Mouse (Mus musculus): Measurements from ENCODE around the gene Mydgf. TPM values are rescaled to one million over a fixed set of nuclear protein-coding genes. Genes with fewer than 3 reads are reported as not detected.

Mydgf gene
- polyA plus RNA-seq, 2 experiments = 37.3 to 50.3 TPM

GRCm38 (mm10) chr17:56162231-56162774 lies 21.4 kb downstream of the Mydgf start, which contains the start of gene Tnfaip8l1:
Gene Tnfaip8l1 (plus strand): TSS chr17:56162477.
- DNase-seq (ENCODE audit: low read depth in 3 of 3, low spot score in 3 of 3) (peak; percentile 83 to 86 (median 85)), ATAC-seq (ENCODE audit: insufficient read depth) (peak; percentile 98)
- peak within 1 kb of the TSS; percentile 71 for H3K4me2 ChIP-seq (ENCODE audit: low read depth)
- no peak within 1 kb of the TSS for H3K27ac ChIP-seq
- TF ChIP-seq CTCF (IDR thresholded peaks at IDR 0.05; ENCODE audit: low read depth) (peak; percentile 17; the same call in 1 of the 2 replicates), EP300 (IDR thresholded peaks at IDR 0.05; ENCODE audit: low read depth) (no peak)
- H3K4me3 ChIP-seq (ENCODE audit: insufficient read depth in 1 of 2, low read depth in 2 of 2, low read length in 2 of 2) = peak within 1 kb of the TSS; percentile 38 to 59
- no peaks in the 10 kb centered on the region for H3K9me3 ChIP-seq (ENCODE audit: control insufficient read depth, low read length)
- WGBS (ENCODE audit: insufficient replicate concordance) = 2% methylated on average over 30 of the region's 30 CpGs
- H3K4me1 ChIP-seq (replicated peaks; ENCODE audit: control insufficient read depth in 2 of 2, insufficient read depth in 2 of 2, low read length in 1 of 2) = peaks cover 0 to 9% of the 10 kb centered on the region in 2 experiments; a peak in 2 of 4 replicates
- H3K36me3 ChIP-seq (replicated peaks; ENCODE audit: control insufficient read depth, insufficient read depth, low read depth) = no peaks in the 10 kb centered on the region
- peak within 1 kb of the TSS; percentile 14; the same call in 1 of the 2 replicates for H3K9ac ChIP-seq (replicated peaks)
- no peaks in the 10 kb centered on the region for H3K27me3 ChIP-seq (ENCODE audit: control insufficient read depth, insufficient read depth, low read length)

- no peak overlapping the region for H3K4me3 ChIP-seq (ENCODE audit: insufficient read depth in 1 of 2, low read depth in 2 of 2, low read length in 2 of 2)
- DNase-seq (ENCODE audit: low read depth in 3 of 3, low spot score in 3 of 3) = peak in 2 of 3 experiments; percentile 30 to 33
- no peaks in the 10 kb centered on the region for H3K27me3 ChIP-seq (ENCODE audit: control insufficient read depth, insufficient read depth, low read length)
- ATAC-seq (ENCODE audit: insufficient read depth) = no peak
- WGBS (ENCODE audit: insufficient replicate concordance) = 2% methylated on average over 9 of the region's 9 CpGs
- H3K36me3 ChIP-seq (replicated peaks; ENCODE audit: control insufficient read depth, insufficient read depth, low read depth) = no peaks in the 10 kb centered on the region
- H3K4me1 ChIP-seq (replicated peaks; ENCODE audit: control insufficient read depth in 2 of 2, insufficient read depth in 2 of 2, low read length in 1 of 2) = peaks cover 0 to 9% of the 10 kb centered on the region in 2 experiments; a peak in 2 of 4 replicates
- no peak for TF ChIP-seq EP300 (IDR thresholded peaks at IDR 0.05; ENCODE audit: low read depth)
- TF ChIP-seq CTCF (IDR thresholded peaks at IDR 0.05; ENCODE audit: low read depth) = peak; percentile 92
- H3K9me3 ChIP-seq (ENCODE audit: control insufficient read depth, low read length) = no peaks in the 10 kb centered on the region
- no peak overlapping the region for H3K4me2 ChIP-seq (ENCODE audit: low read depth)
- H3K9ac ChIP-seq (replicated peaks) = no peak overlapping the region
- H3K27ac ChIP-seq = no peak overlapping the region
Observed at GRCm38 (mm10) chr17:56159729-56160128, 24.0 kb downstream of the Mydgf start.

DNA sequence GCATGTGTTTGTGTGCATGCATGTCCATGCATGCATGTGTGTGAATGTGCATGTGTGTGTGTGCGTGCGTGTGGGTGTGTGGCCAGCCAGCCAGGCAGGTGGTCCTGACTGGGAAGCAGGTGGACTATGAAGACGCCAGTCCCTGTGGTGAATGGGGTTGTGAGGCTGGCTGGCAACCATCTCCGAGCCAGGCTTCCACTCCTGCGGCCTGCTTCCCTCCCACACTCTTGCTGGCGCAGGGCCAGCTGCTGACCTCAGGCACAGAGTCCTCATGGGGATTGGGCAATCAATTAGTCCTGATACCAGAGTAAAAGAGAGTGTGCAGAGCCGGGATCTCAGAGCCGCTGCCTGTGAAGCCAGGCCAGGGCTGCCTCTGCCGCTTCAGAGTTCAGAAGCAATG lies 30.1 kb downstream of the Mydgf start:
- ATAC-seq (ENCODE audit: insufficient read depth) (peak; percentile 52; the same call in 1 of the 2 replicates), DNase-seq (ENCODE audit: low read depth in 3 of 3, low spot score in 3 of 3) (peak in 2 of 3 experiments; percentile 31 to 36)
- Histone ChIP-seq H3K4me1 (replicated peaks; ENCODE audit: control insufficient read depth in 2 of 2, insufficient read depth in 2 of 2, low read length in 1 of 2) (peaks cover 0 to 2% of the 10 kb centered on the region in 2 experiments; a peak in 1 of 4 replicates), H3K4me3 (ENCODE audit: insufficient read depth in 1 of 2, low read depth in 2 of 2, low read length in 2 of 2) (no peak overlapping the region), H3K4me2 (ENCODE audit: low read depth) (no peak overlapping the region), H3K36me3 (replicated peaks; ENCODE audit: control insufficient read depth, insufficient read depth, low read depth) (no peaks in the 10 kb centered on the region), H3K27ac (no peak overlapping the region), H3K9me3 (ENCODE audit: control insufficient read depth, low read length) (no peaks in the 10 kb centered on the region), H3K27me3 (ENCODE audit: control insufficient read depth, insufficient read depth, low read length) (peaks cover 11% of the 10 kb centered on the region), H3K9ac (replicated peaks) (no peak overlapping the region)
- TF ChIP-seq CTCF (IDR thresholded peaks at IDR 0.05; ENCODE audit: low read depth) (no peak), EP300 (IDR thresholded peaks at IDR 0.05; ENCODE audit: low read depth) (no peak)
- 47% methylated on average over 9 of the region's 9 CpGs for WGBS (ENCODE audit: insufficient replicate concordance)

GRCm38 (mm10) chr17:56149897-56150296 lies 33.8 kb downstream of the Mydgf start:
- Histone ChIP-seq H3K27me3 (ENCODE audit: control insufficient read depth, insufficient read depth, low read length) (peaks cover 22% of the 10 kb centered on the region), H3K9me3 (ENCODE audit: control insufficient read depth, low read length) (no peaks in the 10 kb centered on the region)
- TF ChIP-seq EP300 (IDR thresholded peaks at IDR 0.05; ENCODE audit: low read depth) (no peak), CTCF (IDR thresholded peaks at IDR 0.05; ENCODE audit: low read depth) (no peak)

GRCm38 (mm10) chr17:56148790-56149618 lies 34.7 kb downstream of the Mydgf start:
- ATAC-seq (ENCODE audit: insufficient read depth) (no peak), DNase-seq (ENCODE audit: low read depth in 3 of 3, low spot score in 3 of 3) (no peak)
- Histone ChIP-seq H3K4me1 (replicated peaks; ENCODE audit: control insufficient read depth in 2 of 2, insufficient read depth in 2 of 2, low read length in 1 of 2) (peaks cover 0 to 2% of the 10 kb centered on the region in 2 experiments; a peak in 1 of 4 replicates), H3K4me3 (ENCODE audit: insufficient read depth in 1 of 2, low read depth in 2 of 2, low read length in 2 of 2) (no peak overlapping the region), H3K4me2 (ENCODE audit: low read depth) (no peak overlapping the region), H3K9me3 (ENCODE audit: control insufficient read depth, low read length) (no peaks in the 10 kb centered on the region), H3K27ac (no peak overlapping the region), H3K36me3 (replicated peaks; ENCODE audit: control insufficient read depth, insufficient read depth, low read depth) (no peaks in the 10 kb centered on the region), H3K27me3 (ENCODE audit: control insufficient read depth, insufficient read depth, low read length) (peaks cover 22% of the 10 kb centered on the region), H3K9ac (replicated peaks) (no peak overlapping the region)
- no peak for TF ChIP-seq CTCF (IDR thresholded peaks at IDR 0.05; ENCODE audit: low read depth)
- no peak for TF ChIP-seq EP300 (IDR thresholded peaks at IDR 0.05; ENCODE audit: low read depth)
- WGBS (ENCODE audit: insufficient replicate concordance) = 5% methylated on average over 30 of the region's 30 CpGs

More at GRCm38 (mm10) chr17:56149897-56150296, 33.8 kb downstream of the Mydgf start:
- no peak for ATAC-seq (ENCODE audit: insufficient read depth)
- Histone ChIP-seq H3K4me1 (replicated peaks; ENCODE audit: control insufficient read depth in 2 of 2, insufficient read depth in 2 of 2, low read length in 1 of 2) (peaks cover 0 to 2% of the 10 kb centered on the region in 2 experiments; a peak in 1 of 4 replicates), H3K9ac (replicated peaks) (no peak overlapping the region), H3K36me3 (replicated peaks; ENCODE audit: control insufficient read depth, insufficient read depth, low read depth) (no peaks in the 10 kb centered on the region), H3K4me2 (ENCODE audit: low read depth) (no peak overlapping the region), H3K27ac (no peak overlapping the region), H3K4me3 (ENCODE audit: insufficient read depth in 1 of 2, low read depth in 2 of 2, low read length in 2 of 2) (no peak overlapping the region)
- WGBS (ENCODE audit: insufficient replicate concordance) = 33% methylated on average over 2 of the region's 2 CpGs
- DNase-seq (ENCODE audit: low read depth in 3 of 3, low spot score in 3 of 3) = no peak

Data from liver, embryonic 14.5 days (tissue).